Mouse (Mus musculus) left cerebral cortex, postnatal 4 days (tissue): ENCODE measurements at regions not wholly inside any gene's neighbourhood (a gene's known extent, or its start where the extent isn't known, plus 50 kb on each side); places are given as distances from the start of the nearest gene placed in this dataset.

Experiments used
- DNase-seq: peaks from one replicate; pipeline ENCODE4 v3.0.0-alpha.2; 2022
- intact Hi-C: fragments of 180-260 bp; cut with DNase I; formaldehyde crosslinking; loops from one replicate; pipeline ENCODE4 v1.15.1; 2025

DNA sequence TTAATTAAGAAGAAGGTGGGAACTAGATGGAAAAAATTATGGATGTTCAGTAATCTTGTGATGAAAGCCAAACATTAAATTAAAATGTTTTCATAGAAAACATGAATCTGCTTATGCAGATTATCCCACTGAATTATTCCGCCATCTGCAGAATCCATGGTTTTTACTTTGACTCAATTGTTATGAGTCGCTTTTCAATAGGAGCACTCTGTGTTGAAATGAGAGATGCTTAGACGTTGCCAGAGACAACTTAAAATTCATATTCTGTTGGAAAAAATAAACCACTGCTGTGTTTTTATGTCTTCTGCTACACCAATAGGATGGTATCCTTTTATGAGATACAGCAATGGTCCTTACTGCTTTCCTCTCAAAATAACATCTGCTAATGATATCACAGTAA is 108.3 kb upstream of the Isl1 start:
- DNase-seq = no peak
- intact Hi-C loops = no loop called here

DNA sequence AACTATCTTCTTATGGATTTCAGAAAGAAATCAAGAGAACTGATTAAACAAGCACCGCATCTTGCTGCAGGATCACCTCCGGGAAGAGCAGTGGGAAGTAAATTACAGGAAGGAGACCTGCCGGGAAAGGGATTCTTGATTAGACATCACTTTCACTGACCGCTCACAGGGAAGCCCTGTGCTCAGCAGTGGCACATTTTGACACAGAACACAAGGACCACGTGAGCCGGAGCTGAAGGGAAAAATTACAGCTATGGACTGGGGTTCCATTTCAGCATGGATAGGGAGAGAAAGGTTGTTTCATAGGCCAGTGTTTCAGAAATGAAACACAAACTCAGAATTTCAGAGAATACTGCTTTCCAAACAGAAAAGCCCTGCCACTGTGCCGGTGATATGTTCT is 105.0 kb upstream of the Isl1 start:
- intact Hi-C loops = no loop called here
- no peak for DNase-seq

DNA sequence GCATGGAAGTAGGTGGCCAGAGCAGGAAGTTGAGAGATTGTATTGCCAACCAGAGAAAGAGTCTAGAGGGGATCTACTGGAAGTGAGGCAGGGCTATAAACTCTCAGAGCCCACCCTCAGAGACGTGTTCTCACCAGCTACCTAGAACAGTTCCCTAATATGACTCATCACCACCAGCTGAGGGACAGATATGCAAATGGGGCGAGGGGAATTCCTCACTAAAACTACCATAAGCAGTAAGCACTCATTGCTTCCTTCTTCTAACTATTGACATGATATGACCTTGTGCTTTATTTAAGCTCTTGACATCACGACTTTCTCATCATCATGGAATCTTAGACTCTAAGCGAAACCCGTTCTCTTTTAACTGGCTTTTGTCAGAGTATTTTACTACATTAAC is 101.2 kb upstream of the Isl1 start:
- DNase-seq = no peak
- intact Hi-C loops = no loop called here
